Mouse (Mus musculus) adrenal gland (tissue): ENCODE measurements at regions not wholly inside any gene's neighbourhood (a gene's known extent, or its start where the extent isn't known, plus 50 kb on each side); places are given as distances from the start of the nearest gene placed in this dataset.
"Not testable (repeated sequence)": the region's sequence is repeated elsewhere in the genome, so short reads cannot be mapped to it uniquely, and the experiment has no call there.

ENCODE experiments used
- intact Hi-C: fragments of 180-260 bp; cut with DNase I; formaldehyde crosslinking; loops from one replicate; pipeline ENCODE4 v1.15.1; 2025

DNA sequence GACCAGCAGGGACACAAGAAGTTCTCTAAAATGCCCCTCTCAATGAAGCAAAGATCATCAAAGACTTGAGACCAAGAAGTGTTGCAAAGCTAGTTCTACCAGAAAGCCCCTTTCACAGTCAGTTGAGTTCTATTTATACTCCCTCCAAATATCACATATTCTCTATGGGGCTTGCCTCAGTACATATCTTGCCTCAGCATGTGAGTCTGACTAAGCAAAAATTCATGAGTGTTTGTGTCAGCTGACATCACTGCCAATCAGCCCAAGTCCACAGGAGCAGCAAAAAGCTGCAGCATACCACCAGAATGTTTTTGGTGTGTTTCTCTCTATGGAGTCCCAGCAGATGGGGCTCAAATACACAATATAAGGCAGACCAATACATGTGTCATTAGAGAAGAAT lies 631.6 kb downstream of the Rpia start:
- intact Hi-C loops = no loop called here

DNA sequence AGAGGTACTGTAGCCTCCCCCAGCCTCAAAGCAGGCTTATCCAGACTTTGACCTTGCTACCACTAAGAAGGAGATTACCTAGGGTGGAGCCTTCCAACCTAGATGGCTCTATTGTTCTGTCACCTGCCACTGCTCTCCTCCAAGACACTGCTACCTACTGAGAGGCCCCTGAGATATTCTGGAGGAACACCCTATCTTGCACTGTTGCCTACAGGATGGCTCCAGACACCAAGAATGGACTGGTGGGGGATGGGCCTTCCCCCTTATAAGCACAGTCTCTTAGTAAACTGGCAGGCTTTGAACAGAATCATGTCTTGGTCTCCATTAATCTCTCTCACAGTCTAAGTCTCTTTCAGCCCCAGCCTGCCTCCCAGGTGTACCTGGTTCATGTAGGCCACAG lies 636.3 kb downstream of the Rpia start:
- intact Hi-C loops = not testable (repeated sequence)

DNA sequence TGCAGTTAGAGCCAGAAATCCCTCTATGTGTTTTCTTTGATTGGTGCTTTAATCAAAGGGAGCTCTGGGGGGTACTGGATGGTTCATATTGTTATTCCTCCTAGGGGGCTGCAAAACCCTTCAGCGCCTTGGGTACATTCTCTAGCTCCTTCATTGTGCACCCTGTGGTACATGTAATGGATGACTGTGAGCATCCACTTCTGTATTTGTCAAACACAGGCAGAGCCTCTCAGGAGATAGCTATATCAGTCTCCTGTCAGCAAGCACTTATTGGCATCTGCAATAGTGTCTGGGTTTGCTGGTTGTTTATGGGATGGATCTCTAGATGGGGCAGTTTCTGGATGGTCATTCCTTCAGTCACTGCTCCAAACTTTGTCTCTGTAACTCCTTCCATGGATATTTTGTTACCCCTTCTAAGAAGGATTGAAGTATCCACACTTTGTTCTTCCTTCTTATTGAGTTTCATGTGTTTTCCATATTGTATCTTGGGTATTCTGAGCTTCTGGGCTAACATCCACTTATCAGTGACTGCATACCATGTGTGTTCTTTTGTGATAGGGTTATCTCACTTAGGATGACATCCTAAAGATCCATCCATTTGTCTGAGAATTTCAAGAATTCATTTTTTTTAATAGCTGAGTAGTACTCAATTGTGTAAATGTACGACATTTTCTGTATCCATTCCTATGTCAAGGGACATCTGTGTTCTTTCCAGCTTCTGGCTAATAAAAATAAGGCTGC lies 640.8 kb downstream of the Rpia start:
- intact Hi-C loops = not testable (repeated sequence)

DNA sequence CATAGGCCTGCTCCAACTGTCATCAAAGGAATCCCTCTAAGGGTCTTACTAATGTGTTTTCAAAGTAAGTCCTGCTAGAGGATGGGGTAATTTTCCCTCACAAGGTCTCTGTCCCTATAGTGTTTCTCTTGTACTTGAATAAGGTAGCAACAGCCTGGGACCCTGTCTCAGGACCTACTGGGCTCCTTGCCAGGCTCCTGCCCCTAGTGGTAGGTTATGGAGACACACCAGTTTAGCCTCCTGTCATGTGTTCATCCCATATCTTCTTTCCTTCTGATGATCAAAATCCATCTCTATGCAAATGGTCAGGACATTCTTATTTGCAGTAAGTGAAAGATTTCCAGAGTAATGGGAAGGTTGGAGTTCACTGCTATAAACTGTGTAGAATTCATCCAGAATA lies 645.0 kb downstream of the Rpia start:
- intact Hi-C loops = no loop called here

DNA sequence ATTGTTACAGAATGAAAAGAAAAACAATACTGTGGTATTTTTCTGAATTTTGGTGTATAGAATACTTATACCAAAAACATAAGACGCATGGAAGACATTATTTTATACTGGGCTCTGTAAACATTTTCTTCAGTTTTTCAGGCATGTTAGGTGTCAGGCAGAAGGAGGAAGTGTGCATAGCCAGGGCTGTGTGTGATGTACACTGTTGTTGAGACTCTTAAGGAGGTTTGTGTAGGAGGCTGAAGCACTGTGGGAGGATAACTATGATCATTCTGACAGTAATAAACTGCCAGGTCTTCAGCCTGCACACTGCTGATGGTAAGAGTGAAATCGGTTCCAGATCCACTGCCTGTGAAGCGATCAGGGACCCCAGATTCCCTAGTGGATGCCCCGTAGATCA lies 648.7 kb downstream of the Rpia start:
- intact Hi-C loops = not testable (repeated sequence)

DNA sequence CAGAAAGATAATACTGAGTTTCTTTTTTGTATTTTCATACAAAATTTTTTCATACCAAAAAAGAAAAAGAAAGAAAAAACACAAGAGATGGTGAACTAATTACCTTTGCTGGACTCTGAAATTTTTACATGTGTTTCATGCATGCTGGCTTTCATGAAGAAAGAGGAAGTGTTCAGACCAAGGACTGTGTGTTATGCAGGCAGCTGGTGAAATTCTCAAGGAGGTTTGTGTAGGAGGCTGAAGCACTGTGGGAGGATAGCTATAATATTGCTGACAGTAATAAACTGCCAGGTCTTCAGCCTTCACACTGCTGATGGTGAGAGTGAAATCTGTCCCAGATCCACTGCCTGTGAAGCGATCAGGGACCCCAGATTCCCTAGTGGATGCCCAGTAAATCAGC lies 675.2 kb downstream of the Rpia start:
- intact Hi-C loops = loop anchor here (5.0 kb wide), 1 partner anchor 185 kb away; no protein-coding TSS in a partner anchor

DNA sequence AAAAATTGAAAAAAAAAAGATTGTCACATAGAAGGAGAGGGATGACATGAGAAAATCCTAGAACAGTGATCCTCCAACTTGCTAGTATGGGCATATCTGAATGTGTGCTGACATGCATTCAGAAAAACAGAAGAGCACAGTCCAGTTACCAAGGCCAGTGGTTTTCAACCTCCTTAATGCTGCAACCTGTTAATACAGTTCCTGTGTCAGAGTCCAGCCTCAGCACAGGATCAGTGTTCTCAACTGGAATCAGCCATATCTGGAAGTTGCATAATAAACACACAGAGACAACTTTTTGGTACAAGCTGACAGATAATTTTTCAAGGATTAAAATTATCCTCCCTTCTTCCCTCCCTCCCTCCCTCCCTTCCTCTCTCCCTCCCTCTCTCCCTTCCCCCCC lies 680.1 kb downstream of the Rpia start:
- intact Hi-C loops = no loop called here

DNA sequence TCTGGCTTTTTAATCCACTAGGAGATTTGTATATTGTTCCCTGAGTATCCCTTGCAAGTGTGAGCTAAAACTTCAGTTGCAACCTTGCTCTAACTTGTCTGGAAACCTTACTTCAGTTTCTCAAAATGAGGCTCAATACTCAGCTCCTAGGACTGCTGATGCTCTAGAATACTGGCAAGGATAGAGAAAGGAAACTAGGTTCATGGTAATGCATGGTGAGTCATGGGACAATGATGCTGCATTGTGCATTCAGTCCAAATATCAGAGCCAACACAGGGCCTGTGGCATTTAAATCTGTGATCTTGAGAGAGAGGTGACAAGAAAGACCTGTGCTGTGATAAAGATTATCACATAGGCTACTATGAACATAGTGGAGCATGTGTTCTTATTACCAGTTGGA lies 682.6 kb downstream of the Rpia start:
- intact Hi-C loops = not testable (repeated sequence)

DNA sequence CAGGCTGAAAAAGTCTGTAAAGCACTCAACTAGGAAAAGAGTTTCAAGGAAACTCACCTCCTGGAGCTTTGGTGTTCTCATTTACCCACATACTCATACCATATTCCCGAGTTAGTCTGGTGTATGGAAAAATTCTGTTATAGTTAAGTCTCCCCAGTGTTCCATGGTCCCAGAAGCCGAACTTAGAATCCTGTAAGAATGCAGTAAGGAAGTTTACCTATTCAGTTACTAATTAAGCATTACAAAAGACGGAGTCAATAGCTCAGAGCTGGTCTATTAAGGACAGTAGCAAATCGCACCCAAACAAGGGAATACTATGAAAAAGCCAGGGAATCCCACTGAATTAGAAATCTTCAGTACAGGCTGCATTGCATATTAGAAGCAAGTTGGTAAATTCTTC lies 688.3 kb downstream of the Rpia start:
- intact Hi-C loops = no loop called here

DNA sequence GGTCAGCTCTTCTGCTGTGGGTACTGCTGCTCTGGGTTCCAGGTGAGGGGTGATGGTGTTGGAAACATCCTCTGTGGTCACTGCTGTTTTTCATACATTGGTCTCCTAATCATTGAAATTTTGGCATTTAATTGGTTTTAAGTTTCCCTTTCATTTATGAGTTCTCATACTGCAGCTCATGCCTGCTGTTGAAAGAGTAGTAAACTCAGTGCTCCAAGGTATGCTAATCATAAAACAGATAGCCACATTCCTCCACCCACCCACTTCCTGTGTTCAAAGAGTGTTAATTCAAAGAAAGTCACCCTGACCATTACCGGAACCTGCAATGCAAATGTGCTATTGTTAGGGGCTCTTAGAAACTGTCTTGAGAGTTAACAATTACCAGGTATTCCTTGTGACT lies 688.9 kb downstream of the Rpia start:
- intact Hi-C loops = not testable (repeated sequence)

DNA sequence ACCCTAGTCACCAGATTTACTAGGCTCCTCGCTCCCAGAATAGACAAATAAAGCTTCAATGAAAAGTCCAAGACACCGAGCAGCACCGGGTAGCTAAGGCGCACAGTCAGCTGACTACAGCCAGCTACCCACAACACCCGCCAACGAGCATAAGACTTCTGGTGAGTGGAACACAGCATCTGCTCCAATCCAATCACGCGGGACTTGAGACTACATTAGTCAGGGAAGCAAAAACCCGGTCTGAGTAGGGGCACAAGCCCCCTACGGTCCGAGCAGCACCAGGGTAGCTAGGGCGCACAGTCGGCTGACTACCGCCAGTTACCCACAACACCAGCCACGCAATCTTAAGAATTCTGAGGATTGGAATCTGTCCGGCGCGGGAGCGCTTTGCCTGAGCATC lies 704.0 kb downstream of the Rpia start:
- intact Hi-C loops = no loop called here

DNA sequence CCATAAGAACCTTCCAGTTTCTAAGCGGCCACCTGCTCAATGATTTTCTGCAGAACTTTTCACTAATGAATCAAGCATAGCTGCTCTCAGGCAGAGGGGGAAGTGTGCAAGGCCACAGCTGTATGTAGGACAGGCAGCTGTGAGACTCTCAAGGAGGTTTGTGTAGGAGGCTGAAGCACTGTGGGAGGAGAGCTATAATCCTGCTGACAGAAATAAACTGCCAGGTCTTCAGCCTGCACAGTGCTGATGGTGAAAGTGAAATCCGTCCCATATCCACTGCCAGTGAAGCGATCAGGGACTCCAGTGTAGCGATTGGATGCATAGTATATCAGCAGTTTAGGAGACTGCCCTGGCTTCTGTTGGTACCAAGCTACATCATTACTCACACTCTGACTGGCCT lies 718.2 kb downstream of the Rpia start:
- intact Hi-C loops = no loop called here

DNA sequence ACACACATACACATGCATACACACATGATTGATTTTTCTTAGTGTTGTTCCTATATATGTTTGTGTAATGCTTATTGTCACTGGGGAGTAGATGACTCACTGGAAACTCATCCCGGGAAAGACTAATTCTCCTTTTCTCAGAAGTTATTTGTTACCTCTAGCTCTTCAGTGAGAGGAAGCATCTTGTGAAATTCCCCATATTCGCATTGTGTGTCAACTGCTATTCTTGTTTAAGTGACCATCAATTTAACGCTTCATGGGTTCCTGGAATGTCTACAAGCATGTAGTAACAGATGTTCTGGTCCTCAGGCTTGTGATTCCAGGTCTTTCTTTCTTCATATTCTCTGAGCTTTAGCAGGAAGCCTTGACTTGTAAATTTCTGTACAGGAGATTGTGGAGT lies 720.0 kb downstream of the Rpia start:
- intact Hi-C loops = no loop called here

DNA sequence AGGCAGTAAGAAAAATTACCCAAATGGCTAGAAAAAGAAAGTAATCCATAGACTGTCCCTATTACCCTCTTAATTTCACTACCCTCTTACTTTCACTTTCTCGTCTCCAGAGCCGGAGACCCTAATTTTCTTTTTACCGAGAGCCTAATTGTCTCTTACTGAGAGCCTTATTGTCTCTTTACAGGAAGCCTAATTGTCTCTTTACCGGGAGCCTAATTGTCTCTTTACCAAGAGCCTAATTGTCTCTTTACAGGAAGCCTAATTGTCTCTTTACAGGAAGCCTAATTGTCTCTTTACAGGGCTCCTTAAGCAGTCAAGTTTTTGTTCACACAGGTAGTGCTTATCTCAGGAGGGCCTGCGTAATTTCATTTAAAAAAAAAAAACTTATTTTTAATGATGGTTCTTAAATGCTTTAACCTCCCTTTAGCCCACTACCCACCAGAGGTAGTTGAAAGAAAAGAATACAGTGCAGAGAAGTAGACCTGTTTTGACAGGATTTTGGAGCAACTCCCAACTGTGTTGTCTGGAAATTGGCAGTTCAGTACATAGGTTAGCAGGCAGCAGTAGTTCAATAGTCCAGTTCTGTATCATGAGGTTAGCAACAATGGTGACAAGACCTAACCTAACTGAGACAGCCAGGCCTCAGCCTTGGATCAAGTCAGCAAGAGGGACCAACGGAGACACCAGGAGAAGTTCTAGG lies 724.2 kb downstream of the Rpia start:
- intact Hi-C loops = no loop called here

DNA sequence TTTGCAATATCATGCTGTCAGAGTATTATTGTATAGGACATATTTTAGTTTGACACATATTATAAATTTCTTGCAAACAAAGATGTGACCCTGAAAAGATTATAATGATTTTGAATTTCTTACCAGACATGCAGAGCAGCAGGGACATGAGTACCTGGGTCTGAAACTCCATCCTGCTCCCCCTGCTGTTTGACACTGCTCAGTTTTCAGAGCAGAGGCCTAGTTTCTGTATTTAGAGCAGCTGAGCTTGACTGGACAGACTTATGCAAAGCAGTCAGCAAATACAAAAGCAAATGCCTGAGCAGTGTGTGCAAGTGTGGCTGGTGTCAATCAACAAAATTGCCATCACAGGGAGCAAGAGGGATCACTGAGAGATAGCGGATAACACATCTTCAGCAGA lies 733.0 kb downstream of the Rpia start:
- intact Hi-C loops = no loop called here

DNA sequence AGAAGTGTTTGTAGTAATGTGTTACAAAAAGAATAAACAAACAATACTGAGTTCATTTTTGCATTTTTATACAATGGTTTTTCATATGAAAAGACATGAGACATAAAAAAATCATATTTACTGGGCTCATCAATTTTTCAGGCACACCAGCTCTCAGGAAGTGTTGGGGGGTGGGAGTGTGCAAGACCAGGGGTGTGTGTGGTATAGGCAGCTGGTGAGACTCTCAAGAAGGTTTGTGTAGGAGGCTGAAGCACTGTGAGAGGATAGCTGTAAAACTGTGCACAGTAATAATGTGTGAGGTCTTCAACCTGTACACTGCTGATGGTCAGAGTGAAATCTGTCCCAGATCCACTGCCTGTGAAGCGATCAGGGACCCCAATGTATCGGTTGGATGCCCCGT lies 733.7 kb downstream of the Rpia start:
- intact Hi-C loops = no loop called here

DNA sequence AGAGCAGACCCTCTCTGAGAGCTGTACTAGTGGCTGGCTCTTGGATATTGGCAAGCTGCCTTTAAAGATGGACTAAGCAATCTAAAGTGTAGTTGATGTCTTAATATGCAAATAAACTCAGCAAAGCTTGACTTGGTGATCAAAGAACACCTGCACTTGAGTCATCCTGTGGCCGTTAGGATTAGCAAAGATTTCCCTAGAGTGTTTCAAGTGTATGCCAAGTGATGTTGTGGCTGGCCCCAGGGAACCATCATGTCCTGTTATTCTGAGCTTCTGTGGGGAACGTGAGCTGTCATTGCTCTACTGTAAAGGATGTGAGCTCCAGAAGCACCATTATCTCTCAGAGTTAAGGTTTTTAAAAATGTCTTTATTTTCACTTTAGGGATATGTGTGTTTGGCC lies 751.1 kb downstream of the Rpia start:
- intact Hi-C loops = no loop called here

DNA sequence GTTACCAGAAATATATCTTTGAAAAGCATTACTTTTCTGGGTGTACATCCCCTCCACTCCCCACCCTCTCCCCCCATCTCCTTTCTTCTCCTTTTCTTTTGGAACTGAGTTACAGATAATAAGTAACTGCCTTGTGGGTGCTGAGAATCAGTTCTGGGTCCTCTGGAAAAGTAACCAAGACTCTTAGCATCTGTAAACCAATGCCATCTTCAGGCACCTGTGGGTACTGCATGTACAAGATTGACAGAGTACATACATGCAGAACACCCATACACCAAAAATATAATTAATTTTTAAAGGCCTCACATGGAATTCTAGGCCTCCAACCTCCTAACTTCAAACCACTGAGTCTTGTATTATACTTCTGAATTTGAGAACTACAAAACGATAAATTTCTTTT lies 758.4 kb downstream of the Rpia start:
- intact Hi-C loops = no loop called here

DNA sequence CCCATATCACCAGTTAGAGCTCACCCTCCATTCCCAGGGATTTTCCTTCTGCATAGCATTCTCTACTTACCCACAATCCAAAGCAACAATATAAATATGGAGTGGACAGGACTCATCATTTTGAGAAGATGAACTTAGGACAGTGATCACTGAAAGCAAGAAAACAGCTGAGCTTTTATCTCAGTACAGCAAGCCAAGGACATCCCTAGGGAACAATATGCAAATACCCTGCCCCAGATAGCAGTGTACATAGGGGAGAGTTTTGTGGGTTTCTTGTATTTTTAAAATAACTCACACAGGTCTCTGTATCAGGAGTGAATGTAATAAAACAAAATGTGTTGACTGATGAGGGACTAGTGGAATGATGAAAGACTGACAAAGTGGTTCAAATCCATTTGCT lies 780.5 kb downstream of the Rpia start:
- intact Hi-C loops = no loop called here
